In genomic region chr15:17048867-17049628, GRCm38 (mm10) we compare ENCODE assay signal across 33 mouse cellular contexts.
DNase-seq lines count a peak whose midpoint lies in the region; ATAC-seq lines count a peak whose summit lies in the region.
"Had no signal": no experiment of that assay in that cellular context is flagged by ENCODE, and none has a peak within 500 bp of the region (broad histone marks: within the 10 kb centered on the region; RNA-seq: fewer than 3 reads in every experiment).

No protein-coding gene starts in this region.

- H3K4me2 ChIP-seq in embryonic facial prominence, embryonic 11.5 days (ENCODE audit: low read depth, low read length): no peak overlapping the region
- H3K4me2 ChIP-seq: embryonic facial prominence, embryonic 13.5 days; heart, embryonic 12.5 days; hindbrain, embryonic 13.5 days; limb, embryonic 15.5 days; liver, embryonic 13.5 days; lung, embryonic 14.5 days; midbrain, embryonic 15.5 days; neural tube, embryonic 15.5 days; stomach, embryonic 15.5 days had no signal

- no peak overlapping the region for H3K9ac ChIP-seq in embryonic facial prominence, embryonic 11.5 days (replicated peaks; ENCODE audit: low read length)
- H3K9ac ChIP-seq: embryonic facial prominence, embryonic 13.5 days; heart, embryonic 12.5 days; hindbrain, embryonic 13.5 days; limb, embryonic 15.5 days; liver, embryonic 13.5 days; lung, embryonic 14.5 days; midbrain, embryonic 15.5 days; neural tube, embryonic 15.5 days; stomach, embryonic 15.5 days had no signal

- no peaks in the 10 kb centered on the region for H3K36me3 ChIP-seq in embryonic facial prominence, embryonic 11.5 days (replicated peaks; ENCODE audit: control insufficient read depth, insufficient read depth, low read depth, low read length)
- H3K36me3 ChIP-seq in embryonic facial prominence, embryonic 10.5 days (replicated peaks): no peaks in the 10 kb centered on the region
- no peaks in the 10 kb centered on the region for H3K36me3 ChIP-seq in limb, embryonic 10.5 days
- H3K36me3 ChIP-seq: embryonic facial prominence, embryonic 13.5 days; heart, embryonic 12.5 days; hindbrain, embryonic 13.5 days; limb, embryonic 15.5 days; liver, embryonic 13.5 days; midbrain, embryonic 10.5 days; midbrain, embryonic 15.5 days; neural tube, embryonic 15.5 days; stomach, embryonic 15.5 days had no signal

- DNase-seq in embryonic facial prominence, embryonic 11.5 days (ENCODE audit: low spot score): peak; percentile 28
- DNase-seq in embryonic facial prominence, embryonic 10.5 days (ENCODE audit: low spot score): no peak
- DNase-seq in embryo, embryonic 10 days (ENCODE audit: low spot score): peak; percentile 6
- peak; percentile 73 for DNase-seq in hindlimb bud, embryonic 11.5 days (ENCODE audit: extremely low spot score, low read depth, low spot score)
- peak; percentile 34 for DNase-seq in limb, embryonic 10.5 days (ENCODE audit: low spot score)
- no peak for DNase-seq in cerebellum, adult 11 months
- no peak for DNase-seq in left cerebral cortex, postnatal 14 days (ENCODE audit: low spot score in 2 of 2)
- DNase-seq: adrenal gland, adult 2 months; cerebellum, adult 9-10 months; heart, adult 2 months; heart, postnatal 4 days; kidney, adult 2 months; kidney, postnatal 4 days; layer of hippocampus, adult 9-11 months; liver, embryonic 13.5 days; lung, embryonic 14.5 days; lung, postnatal 14 days; retina, postnatal 1 day; right cerebral cortex, postnatal 14 days; thymus, postnatal 14 days had no signal

- no peaks in the 10 kb centered on the region for H3K4me1 ChIP-seq in embryonic facial prominence, embryonic 11.5 days (ENCODE audit: control insufficient read depth, insufficient read depth, low read length)
- H3K4me1 ChIP-seq in embryonic facial prominence, embryonic 10.5 days: no peaks in the 10 kb centered on the region
- H3K4me1 ChIP-seq in limb, embryonic 10.5 days: peaks cover 13% of the 10 kb centered on the region
- H3K4me1 ChIP-seq: embryonic facial prominence, embryonic 13.5 days; heart, embryonic 12.5 days; hindbrain, embryonic 13.5 days; limb, embryonic 15.5 days; liver, embryonic 13.5 days; midbrain, embryonic 10.5 days; midbrain, embryonic 15.5 days; neural tube, embryonic 15.5 days; stomach, embryonic 15.5 days had no signal

- WGBS in embryonic facial prominence, embryonic 11.5 days: 34% methylated on average over 2 of the region's 2 CpGs
- WGBS in embryonic facial prominence, embryonic 10.5 days: 36% methylated on average over 2 of the region's 2 CpGs
- WGBS in limb, embryonic 10.5 days: 15% methylated on average over 2 of the region's 2 CpGs

- H3K27me3 ChIP-seq in embryonic facial prominence, embryonic 11.5 days (ENCODE audit: control insufficient read depth, insufficient read depth, low read length): no peaks in the 10 kb centered on the region
- H3K27me3 ChIP-seq in embryonic facial prominence, embryonic 10.5 days (replicated peaks; ENCODE audit: low read depth, poor library complexity, severe bottlenecking): no peaks in the 10 kb centered on the region
- no peaks in the 10 kb centered on the region for H3K27me3 ChIP-seq in limb, embryonic 10.5 days (ENCODE audit: low read depth, poor library complexity, severe bottlenecking)
- H3K27me3 ChIP-seq: CH12.LX; embryonic facial prominence, embryonic 13.5 days; heart, embryonic 12.5 days; hindbrain, embryonic 13.5 days; limb, embryonic 15.5 days; liver, embryonic 13.5 days; midbrain, embryonic 15.5 days; neural tube, embryonic 15.5 days; stomach, embryonic 15.5 days had no signal

- H3K27ac ChIP-seq in embryonic facial prominence, embryonic 11.5 days (replicated peaks; ENCODE audit: low read depth, low read length): no peak overlapping the region
- H3K27ac ChIP-seq in embryonic facial prominence, embryonic 10.5 days (replicated peaks): no peak overlapping the region
- peak overlapping the region; percentile 75 for H3K27ac ChIP-seq in limb, embryonic 10.5 days
- H3K27ac ChIP-seq: embryonic facial prominence, embryonic 13.5 days; heart, adult 2 months; hindbrain, embryonic 13.5 days; left cerebral cortex, adult 2 months; limb, embryonic 15.5 days; liver, embryonic 13.5 days; midbrain, embryonic 10.5 days; midbrain, embryonic 15.5 days; neural tube, embryonic 15.5 days; stomach, embryonic 15.5 days had no signal

- no peak overlapping the region for H3K4me3 ChIP-seq in embryonic facial prominence, embryonic 11.5 days (ENCODE audit: low read depth, low read length)
- no peak overlapping the region for H3K4me3 ChIP-seq in embryonic facial prominence, embryonic 10.5 days
- no peak overlapping the region for H3K4me3 ChIP-seq in limb, embryonic 10.5 days
- H3K4me3 ChIP-seq: embryonic facial prominence, embryonic 13.5 days; erythroblast, embryonic 14.5 days; heart, adult 2 months; heart, embryonic 12.5 days; hindbrain, embryonic 13.5 days; left cerebral cortex, adult 2 months; limb, embryonic 15.5 days; liver, embryonic 13.5 days; midbrain, embryonic 10.5 days; midbrain, embryonic 15.5 days; neural tube, embryonic 15.5 days; stomach, embryonic 15.5 days had no signal

- intact Hi-C loops in left cerebral cortex, postnatal 14 days (cut with DNase I): no loop called here

- ATAC-seq in embryonic facial prominence, embryonic 11.5 days (replicated peaks; ENCODE audit: insufficient number of reproducible peaks, low FRiP score, low TSS enrichment, low read depth): no peak
- ATAC-seq in erythroblast, adult 5-6 weeks (replicated peaks; ENCODE audit: low FRiP score, poor library complexity, severe bottlenecking): no peak
- ATAC-seq: activated CD4-positive, CD25-positive, alpha-beta regulatory T cell, adult 4 months; midbrain, embryonic 15.5 days had no signal

- H3K9me3 ChIP-seq in embryonic facial prominence, embryonic 11.5 days (replicated peaks; ENCODE audit: control insufficient read depth, low read length): no peaks in the 10 kb centered on the region
- no peaks in the 10 kb centered on the region for H3K9me3 ChIP-seq in embryonic facial prominence, embryonic 10.5 days
- no peaks in the 10 kb centered on the region for H3K9me3 ChIP-seq in limb, embryonic 10.5 days (replicated peaks)
- H3K9me3 ChIP-seq: embryonic facial prominence, embryonic 13.5 days; heart, embryonic 12.5 days; hindbrain, embryonic 13.5 days; limb, embryonic 15.5 days; liver, embryonic 13.5 days; midbrain, embryonic 10.5 days; midbrain, embryonic 15.5 days; neural tube, embryonic 15.5 days; stomach, embryonic 15.5 days had no signal

Comparison
In these comparisons a context has a peak if more than half of its experiments do, and no peak if none do; other contexts are left out.
1. DNase-seq: peak in embryonic facial prominence, embryonic 11.5 days (single experiment), embryo, embryonic 10 days (single experiment), hindlimb bud, embryonic 11.5 days (single experiment) and limb, embryonic 10.5 days (single experiment); none in embryonic facial prominence, embryonic 10.5 days (single experiment), cerebellum, adult 11 months (single experiment) and left cerebral cortex, postnatal 14 days (0 of 2).